Mouse (Mus musculus): ENCODE results near the gene Vcan. TPM values are rescaled to one million over a fixed set of nuclear protein-coding genes. Genes with fewer than 3 reads are reported as not detected.

Gene Vcan
- total and polyA plus RNA-seq, 3 experiments = 7.3 to 9.1 (median 7.8) TPM

DNA sequence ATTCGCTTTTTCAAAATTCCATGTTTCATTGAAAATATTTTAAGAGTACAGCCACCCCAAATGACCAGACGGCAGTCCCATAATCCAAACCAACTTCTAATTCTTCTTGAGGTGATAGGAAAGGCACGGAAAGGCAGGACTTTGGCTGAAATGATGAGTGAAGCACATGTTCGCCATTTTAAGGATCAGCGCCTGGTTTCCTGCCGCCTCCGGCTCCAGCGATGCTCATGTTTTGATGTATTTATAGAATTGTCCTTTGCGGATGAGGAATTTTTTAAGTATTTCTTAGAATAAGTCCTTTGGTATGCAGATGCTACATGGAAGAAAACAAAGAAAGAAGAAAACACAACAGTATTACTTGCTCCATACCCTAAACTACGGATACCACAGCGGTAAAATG lies 85.3 kb downstream of the Vcan start:
- Histone ChIP-seq H3K4me3 (no peak overlapping the region), H3K4me1 (ENCODE audit: control insufficient read depth, insufficient read depth, low read length) (no peaks in the 10 kb centered on the region), H3K27me3 (ENCODE audit: control insufficient read depth, insufficient read depth, low read length) (no peaks in the 10 kb centered on the region), H3K79me2 (replicated peaks; ENCODE audit: control insufficient read depth, insufficient read depth, low read length) (no peaks in the 10 kb centered on the region), H3K36me3 (ENCODE audit: control insufficient read depth, insufficient read depth, low read length) (no peaks in the 10 kb centered on the region), H3K9ac (ENCODE audit: low read depth, low read length) (no peak overlapping the region), H3K27ac (no peak overlapping the region)
- intact Hi-C loops (cut with DNase I) = no loop called here
- DNase-seq = no peak
- TF ChIP-seq EP300 (IDR thresholded peaks at IDR 0.05; ENCODE audit: insufficient read depth, low read depth, low read length) (no peak), POLR2A (IDR thresholded peaks at IDR 0.05; ENCODE audit: insufficient read depth, low read depth, low read length) (no peak), CTCF (IDR thresholded peaks at IDR 0.05) (no peak)
- 74% methylated on average over 11 of the region's 11 CpGs for WGBS

- Histone ChIP-seq H3K36me3 (ENCODE audit: control insufficient read depth, insufficient read depth, low read length) (no peaks in the 10 kb centered on the region), H3K4me3 (no peak overlapping the region), H3K27ac (no peak overlapping the region), H3K9ac (ENCODE audit: low read depth, low read length) (no peak overlapping the region), H3K27me3 (ENCODE audit: control insufficient read depth, insufficient read depth, low read length) (no peaks in the 10 kb centered on the region), H3K79me2 (replicated peaks; ENCODE audit: control insufficient read depth, insufficient read depth, low read length) (no peaks in the 10 kb centered on the region), H3K4me1 (ENCODE audit: control insufficient read depth, insufficient read depth, low read length) (no peaks in the 10 kb centered on the region)
- WGBS = 73% methylated on average over 2 of the region's 2 CpGs
- no peak for DNase-seq
- TF ChIP-seq CTCF (IDR thresholded peaks at IDR 0.05) = no peak
- TF ChIP-seq POLR2A (IDR thresholded peaks at IDR 0.05; ENCODE audit: insufficient read depth, low read depth, low read length) = no peak
- no peak for TF ChIP-seq EP300 (IDR thresholded peaks at IDR 0.05; ENCODE audit: insufficient read depth, low read depth, low read length)
- intact Hi-C loops (cut with DNase I) = no loop called here
These were observed 89.0 kb downstream of the Vcan start for GRCm38 (mm10) chr13:89653279-89653678.

DNA sequence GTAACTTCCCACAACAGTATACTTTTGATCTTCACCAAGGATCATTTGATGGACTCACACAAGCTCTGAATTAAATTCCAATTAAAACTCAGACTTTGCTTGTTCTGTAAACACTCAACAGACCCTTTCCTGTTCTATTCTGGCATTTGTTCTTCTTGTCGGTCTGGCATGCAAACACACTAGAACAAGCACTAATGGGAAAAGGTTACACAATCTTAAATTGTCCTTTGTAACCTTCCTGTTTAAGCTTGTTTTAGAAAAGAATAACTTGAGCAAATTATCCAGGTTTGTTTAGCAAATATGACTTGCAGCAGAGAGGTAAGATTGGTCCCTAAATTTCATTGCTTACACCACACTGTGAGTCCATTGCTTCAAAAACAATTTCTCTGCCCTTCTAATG lies 89.5 kb downstream of the Vcan start:
- no peak for DNase-seq
- Histone ChIP-seq H3K4me3 (no peak overlapping the region), H3K36me3 (ENCODE audit: control insufficient read depth, insufficient read depth, low read length) (no peaks in the 10 kb centered on the region), H3K4me1 (ENCODE audit: control insufficient read depth, insufficient read depth, low read length) (no peaks in the 10 kb centered on the region), H3K27ac (no peak overlapping the region), H3K79me2 (replicated peaks; ENCODE audit: control insufficient read depth, insufficient read depth, low read length) (no peaks in the 10 kb centered on the region), H3K27me3 (ENCODE audit: control insufficient read depth, insufficient read depth, low read length) (no peaks in the 10 kb centered on the region), H3K9ac (ENCODE audit: low read depth, low read length) (no peak overlapping the region)
- WGBS = 25% methylated on average over 1 of the region's 1 CpGs
- TF ChIP-seq CTCF (IDR thresholded peaks at IDR 0.05) = no peak
- no peak for TF ChIP-seq EP300 (IDR thresholded peaks at IDR 0.05; ENCODE audit: insufficient read depth, low read depth, low read length)
- no peak for TF ChIP-seq POLR2A (IDR thresholded peaks at IDR 0.05; ENCODE audit: insufficient read depth, low read depth, low read length)
- intact Hi-C loops (cut with DNase I) = no loop called here

DNA sequence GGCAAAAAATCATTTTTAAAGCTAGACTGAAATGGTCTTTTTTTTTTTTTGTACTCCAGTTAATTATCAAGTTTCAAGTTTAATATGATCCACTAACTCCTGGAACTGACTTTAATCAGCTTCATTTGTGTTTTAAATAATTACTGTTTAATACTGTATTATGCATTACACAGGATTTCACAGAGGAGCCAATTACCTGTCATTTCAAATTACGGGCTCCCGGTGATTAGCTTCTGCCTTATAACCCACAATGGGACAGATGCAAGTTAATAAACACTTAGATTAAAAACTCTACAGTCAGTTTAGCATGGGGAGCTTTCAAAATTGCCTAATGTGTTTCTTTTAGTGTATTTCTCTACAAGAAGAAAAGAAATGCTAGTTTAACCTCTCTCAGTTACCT lies 96.7 kb downstream of the Vcan start:
- DNase-seq = no peak
- Histone ChIP-seq H3K4me1 (ENCODE audit: control insufficient read depth, insufficient read depth, low read length) (no peaks in the 10 kb centered on the region), H3K27me3 (ENCODE audit: control insufficient read depth, insufficient read depth, low read length) (no peaks in the 10 kb centered on the region), H3K9ac (ENCODE audit: low read depth, low read length) (no peak overlapping the region), H3K36me3 (ENCODE audit: control insufficient read depth, insufficient read depth, low read length) (no peaks in the 10 kb centered on the region), H3K27ac (no peak overlapping the region), H3K4me3 (no peak overlapping the region), H3K79me2 (replicated peaks; ENCODE audit: control insufficient read depth, insufficient read depth, low read length) (no peaks in the 10 kb centered on the region)
- WGBS = 91% methylated on average over 2 of the region's 2 CpGs
- intact Hi-C loops (cut with DNase I) = no loop called here
- TF ChIP-seq POLR2A (IDR thresholded peaks at IDR 0.05; ENCODE audit: insufficient read depth, low read depth, low read length) (no peak), CTCF (IDR thresholded peaks at IDR 0.05) (no peak), EP300 (IDR thresholded peaks at IDR 0.05; ENCODE audit: insufficient read depth, low read depth, low read length) (no peak)

- no peak overlapping the region for H3K27ac ChIP-seq
- no peaks in the 10 kb centered on the region for H3K36me3 ChIP-seq (ENCODE audit: control insufficient read depth, insufficient read depth, low read length)
- no peak for DNase-seq
- H3K27me3 ChIP-seq (ENCODE audit: control insufficient read depth, insufficient read depth, low read length) = no peaks in the 10 kb centered on the region
- intact Hi-C loops (cut with DNase I) = no loop called here
- H3K4me3 ChIP-seq = no peak overlapping the region
- WGBS = 79% methylated on average over 3 of the region's 3 CpGs
- H3K79me2 ChIP-seq (replicated peaks; ENCODE audit: control insufficient read depth, insufficient read depth, low read length) = no peaks in the 10 kb centered on the region
- no peak overlapping the region for H3K9ac ChIP-seq (ENCODE audit: low read depth, low read length)
- no peak for TF ChIP-seq POLR2A (IDR thresholded peaks at IDR 0.05; ENCODE audit: insufficient read depth, low read depth, low read length)
- no peak for TF ChIP-seq EP300 (IDR thresholded peaks at IDR 0.05; ENCODE audit: insufficient read depth, low read depth, low read length)
- TF ChIP-seq CTCF (IDR thresholded peaks at IDR 0.05) = no peak
- H3K4me1 ChIP-seq (ENCODE audit: control insufficient read depth, insufficient read depth, low read length) = no peaks in the 10 kb centered on the region
These were observed 105.3 kb downstream of the Vcan start for GRCm38 (mm10) chr13:89637012-89637411.

DNA sequence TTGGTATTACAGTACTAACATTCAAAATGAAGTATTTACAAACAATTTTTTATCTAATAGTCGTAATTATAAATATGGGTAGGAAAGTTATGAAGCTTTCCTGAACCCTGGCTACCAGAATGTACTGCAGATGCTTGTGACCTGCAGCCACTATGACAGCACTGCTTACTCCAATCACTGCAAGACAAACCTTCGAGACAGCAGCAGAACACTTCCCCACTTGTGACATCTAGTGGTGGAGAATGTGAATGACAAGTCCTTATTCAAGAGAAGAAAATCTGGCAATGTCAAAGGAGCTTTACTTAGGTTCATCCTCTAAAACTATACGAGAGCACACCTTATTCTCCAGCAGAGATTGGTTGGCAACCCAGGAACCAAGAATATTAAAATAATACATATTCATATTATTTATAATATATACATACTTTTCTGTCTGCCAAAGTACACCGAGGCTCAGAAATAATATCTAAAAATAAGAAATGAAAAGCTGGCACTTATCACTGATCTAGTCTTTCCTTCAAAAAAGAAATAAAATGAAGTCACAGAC lies 108.1 kb downstream of the Vcan start:
- Histone ChIP-seq H3K27me3 (ENCODE audit: control insufficient read depth, insufficient read depth, low read length) (no peaks in the 10 kb centered on the region), H3K9ac (ENCODE audit: low read depth, low read length) (no peak overlapping the region), H3K27ac (no peak overlapping the region), H3K4me1 (ENCODE audit: control insufficient read depth, insufficient read depth, low read length) (no peaks in the 10 kb centered on the region), H3K36me3 (ENCODE audit: control insufficient read depth, insufficient read depth, low read length) (no peaks in the 10 kb centered on the region), H3K79me2 (replicated peaks; ENCODE audit: control insufficient read depth, insufficient read depth, low read length) (no peaks in the 10 kb centered on the region), H3K4me3 (no peak overlapping the region)
- DNase-seq = no peak
- intact Hi-C loops (cut with DNase I) = loop anchor here (5.0 kb wide), 1 partner anchor 87 kb away; no protein-coding TSS in a partner anchor
- TF ChIP-seq POLR2A (IDR thresholded peaks at IDR 0.05; ENCODE audit: insufficient read depth, low read depth, low read length) (no peak), EP300 (IDR thresholded peaks at IDR 0.05; ENCODE audit: insufficient read depth, low read depth, low read length) (no peak), CTCF (IDR thresholded peaks at IDR 0.05) (peak; percentile 86)
- WGBS = 26% methylated on average over 4 of the region's 4 CpGs
